Mouse (Mus musculus) lung, postnatal 14 days (tissue): Measurements from ENCODE around the gene Krt26.

Experiments
- DNase-seq: peaks from one replicate; pipeline ENCODE4 v3.0.0; 2021

Krt26 gene

GRCm38 (mm10) chr11:99337866-99338265 lies at the start of gene Krt26:
Gene Krt26 (minus strand): TSS chr11:99337966.
- DNase-seq, result no peak

DNA sequence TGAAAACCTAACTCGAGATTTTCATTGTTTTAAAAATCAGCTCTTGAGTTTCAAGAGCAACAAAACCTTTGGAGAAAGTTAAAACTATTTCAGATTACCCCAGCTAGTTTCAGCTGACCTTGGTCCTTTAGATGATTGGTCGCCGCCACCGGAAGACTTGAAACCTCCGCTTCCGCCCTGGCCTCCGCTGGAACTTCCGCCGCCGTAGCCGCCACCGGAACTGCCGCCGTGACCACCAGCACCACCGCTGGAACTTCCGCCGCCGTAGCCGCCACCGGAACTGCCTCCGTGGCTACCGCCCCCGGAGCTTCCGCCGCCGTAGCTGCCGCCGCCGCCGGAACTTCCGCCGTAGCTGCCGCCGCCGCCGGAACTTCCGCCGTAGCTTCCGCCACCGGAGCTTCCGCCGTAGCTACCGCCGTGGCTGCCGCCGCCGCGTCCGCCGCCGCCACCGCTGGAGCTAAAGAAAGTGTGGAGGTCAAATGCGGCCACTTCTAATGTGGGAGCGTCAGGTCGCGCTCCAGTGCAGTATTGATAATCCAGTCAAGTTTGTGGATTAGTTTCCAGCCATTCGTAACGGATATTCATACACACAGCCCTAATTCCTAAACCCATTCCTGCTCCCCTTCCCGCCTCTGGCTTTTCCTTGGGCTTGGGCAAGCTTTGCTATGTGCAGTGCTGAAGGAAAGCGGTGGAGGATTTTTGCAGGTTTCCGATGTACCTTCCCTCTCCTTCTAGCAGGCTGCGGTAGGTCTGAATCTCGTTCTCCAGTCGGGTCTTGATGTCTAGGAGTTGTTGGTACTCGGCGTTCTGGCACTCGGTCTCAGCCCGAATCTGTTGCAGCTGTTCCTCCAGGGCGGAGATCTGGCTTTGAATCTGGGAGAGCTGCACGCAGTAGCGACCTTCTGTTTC lies 48.3 kb upstream of the Krt26 start:
- peak; percentile 90 for DNase-seq

DNA sequence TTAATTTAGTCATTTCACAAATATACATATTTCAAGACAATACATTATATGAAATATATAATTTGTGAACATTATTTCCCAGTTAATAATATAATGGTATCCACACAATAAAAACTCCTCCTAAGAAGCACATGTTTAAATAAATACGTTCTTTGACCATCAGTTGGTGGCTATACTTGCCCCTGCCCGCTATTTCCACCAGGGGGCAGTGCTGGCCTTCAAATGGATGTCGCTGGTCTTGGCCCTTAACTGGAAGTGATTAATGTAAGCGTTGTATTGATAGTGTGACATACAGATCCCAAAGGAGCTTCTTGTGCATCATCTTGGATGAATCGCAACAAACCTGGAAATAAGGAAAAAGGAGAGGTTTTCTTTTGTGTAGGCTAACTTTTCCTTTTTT lies 41.8 kb upstream of the Krt26 start:
- DNase-seq, result peak; percentile 80

GRCm38 (mm10) chr11:99374803-99375202 lies 37.0 kb upstream of the Krt26 start, which contains the start of gene Krt28:
Gene Krt28 (minus strand): TSS chr11:99374903.
- DNase-seq, result no peak

DNA sequence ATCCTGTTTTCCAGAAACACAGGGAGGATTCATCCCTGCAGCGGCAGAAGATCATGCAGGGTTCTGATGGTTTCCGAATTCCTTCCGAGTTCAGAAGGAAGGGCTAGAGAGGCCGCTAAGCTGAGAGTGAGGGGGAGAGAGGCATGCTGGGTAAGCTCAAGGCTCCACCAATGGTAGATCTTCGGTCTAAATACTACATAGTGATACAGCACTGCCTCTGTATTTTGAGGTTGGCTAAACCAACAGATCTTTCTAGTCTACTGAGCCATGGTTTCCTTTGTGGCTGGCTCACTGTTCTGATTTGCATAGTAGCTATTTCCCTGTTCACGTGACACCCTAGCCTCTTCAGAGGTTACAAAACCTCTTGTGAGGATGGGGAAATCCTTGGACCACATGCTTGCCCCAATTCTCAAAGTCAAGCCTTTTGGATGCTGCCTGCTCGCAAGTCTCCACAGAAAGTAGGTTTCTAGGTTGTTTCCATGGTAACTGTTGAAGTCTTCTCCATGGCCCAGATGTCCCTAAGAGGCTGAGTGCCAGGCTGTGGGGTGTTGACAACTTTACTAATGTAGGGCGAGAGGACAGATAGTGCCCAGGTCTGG lies 32.2 kb upstream of the Krt26 start:
- no peak for DNase-seq

- DNase-seq, result peak; percentile 7
Observed at GRCm38 (mm10) chr11:99369229-99369628, 31.5 kb upstream of the Krt26 start.

GRCm38 (mm10) chr11:99366791-99367190 lies 29.0 kb upstream of the Krt26 start:
- peak; percentile 22 for DNase-seq

- peak; percentile 25 for DNase-seq
Observed at GRCm38 (mm10) chr11:99364412-99364811, 26.6 kb upstream of the Krt26 start.

GRCm38 (mm10) chr11:99361423-99361822 lies 23.7 kb upstream of the Krt26 start:
- DNase-seq, result no peak

DNA sequence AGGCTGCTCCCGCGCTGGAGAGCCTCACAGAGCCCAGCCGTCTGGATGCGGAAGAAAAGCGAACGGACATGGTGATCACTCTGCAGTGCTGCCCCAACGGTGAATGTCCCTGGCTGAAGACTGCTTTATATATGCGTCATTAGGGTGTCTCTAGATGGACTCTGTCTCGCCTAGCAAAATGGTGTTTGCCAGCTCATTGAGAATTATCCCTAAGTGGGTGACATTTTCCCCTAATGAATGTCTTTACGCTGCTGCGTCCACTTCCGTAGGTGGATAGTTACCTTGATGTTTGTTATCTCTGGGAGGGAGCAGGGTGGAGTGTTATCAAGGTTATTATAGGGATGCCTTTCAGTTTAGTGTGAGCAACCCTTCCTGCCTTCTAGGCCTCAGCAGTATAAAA lies 13.2 kb upstream of the Krt26 start, which contains the start of gene Krt27:
Gene Krt27 (minus strand): TSS at position 101 of the 400 bp plus-strand sequence.
- no peak for DNase-seq

- no peak for DNase-seq
Observed at GRCm38 (mm10) chr11:99339299-99339847, 1.6 kb upstream of the Krt26 start.

DNA sequence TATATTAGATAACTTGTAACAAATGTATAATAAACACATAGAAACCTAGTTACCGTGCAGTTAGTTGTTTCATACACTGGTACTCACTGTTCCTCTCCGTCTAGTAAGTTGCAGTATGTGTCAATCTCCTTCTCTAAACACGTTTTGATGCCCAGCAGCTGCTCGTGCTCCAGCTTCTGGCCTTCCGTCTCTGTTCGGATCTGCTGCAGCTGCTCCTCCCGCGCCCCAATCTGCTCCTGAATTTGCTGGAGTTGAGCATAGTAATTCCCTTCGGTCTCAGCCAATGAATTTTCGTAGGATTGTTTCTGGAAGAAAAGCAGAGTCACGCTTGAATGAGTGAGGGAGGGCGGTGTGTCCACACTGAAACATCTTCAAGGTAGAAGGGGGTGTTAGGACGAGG lies 4.3 kb downstream of the Krt26 start:
- peak; percentile 3 for DNase-seq

DNA sequence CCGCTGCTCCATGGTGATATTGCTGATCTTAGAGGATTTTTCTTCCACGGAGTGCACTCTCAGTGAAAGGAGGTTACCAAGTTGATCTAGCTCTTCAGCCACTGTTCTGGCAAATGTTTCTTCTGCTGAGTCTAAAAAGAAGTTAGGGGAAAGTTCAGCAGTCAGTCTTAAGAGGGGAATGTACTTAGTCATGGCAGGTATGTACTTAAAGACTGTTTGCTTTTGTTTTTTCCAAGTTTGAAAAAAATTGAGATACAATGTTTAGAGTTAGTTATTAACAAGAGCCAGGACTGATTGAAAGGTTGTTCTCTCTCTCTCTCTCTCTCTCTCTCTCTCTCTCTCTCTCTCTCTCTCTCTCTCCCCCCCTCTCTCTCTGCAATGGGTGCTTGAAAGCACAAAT lies 8.1 kb downstream of the Krt26 start:
- no peak for DNase-seq

- DNase-seq, result no peak
Observed at GRCm38 (mm10) chr11:99322851-99323250, 14.9 kb downstream of the Krt26 start, which contains the start of gene Krt25. Gene Krt25 (minus strand): TSS chr11:99322951.

DNA sequence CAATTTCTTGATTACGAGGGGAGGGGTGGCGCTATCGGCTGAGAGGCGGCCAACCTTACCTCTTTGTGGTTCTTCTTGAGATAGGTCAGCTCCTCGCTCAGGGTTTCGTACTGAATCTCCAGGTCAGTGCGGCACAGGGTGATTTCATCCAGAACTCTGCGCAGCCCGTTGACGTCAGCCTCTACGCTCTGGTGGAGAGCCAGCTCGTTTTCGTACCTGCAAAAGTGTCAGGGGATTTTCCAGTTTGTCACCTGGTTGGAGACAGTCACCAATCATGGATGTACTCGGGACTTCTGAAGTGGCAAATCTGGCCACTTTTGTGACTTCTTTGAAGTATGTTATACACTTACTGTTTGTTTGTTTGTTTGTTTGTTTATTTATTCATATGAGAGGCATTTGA lies 16.7 kb downstream of the Krt26 start:
- DNase-seq, result no peak

DNA sequence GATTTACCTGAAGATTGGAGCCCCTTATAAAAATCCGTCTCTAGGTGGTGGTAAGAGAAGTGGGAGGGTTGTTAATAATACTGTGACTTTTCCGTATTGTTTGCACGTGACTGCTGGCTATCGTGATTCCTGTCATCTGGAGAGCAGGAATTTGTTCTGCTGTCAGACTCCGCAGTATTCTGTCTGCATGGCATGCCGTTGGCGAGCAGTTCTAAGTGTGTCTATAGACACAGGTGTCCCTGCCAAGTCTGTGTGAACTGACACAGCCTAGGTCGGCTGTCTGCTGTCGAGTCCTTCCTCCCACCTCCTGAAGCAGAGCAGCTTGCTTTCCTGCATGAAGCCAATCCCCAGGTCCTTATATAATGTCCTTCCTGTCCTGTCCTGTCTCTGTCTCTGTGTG lies 18.6 kb downstream of the Krt26 start:
- no peak for DNase-seq

GRCm38 (mm10) chr11:99316543-99316942 lies 21.2 kb downstream of the Krt26 start:
- no peak for DNase-seq

GRCm38 (mm10) chr11:99314594-99314993 lies 23.2 kb downstream of the Krt26 start:
- DNase-seq, result no peak

DNA sequence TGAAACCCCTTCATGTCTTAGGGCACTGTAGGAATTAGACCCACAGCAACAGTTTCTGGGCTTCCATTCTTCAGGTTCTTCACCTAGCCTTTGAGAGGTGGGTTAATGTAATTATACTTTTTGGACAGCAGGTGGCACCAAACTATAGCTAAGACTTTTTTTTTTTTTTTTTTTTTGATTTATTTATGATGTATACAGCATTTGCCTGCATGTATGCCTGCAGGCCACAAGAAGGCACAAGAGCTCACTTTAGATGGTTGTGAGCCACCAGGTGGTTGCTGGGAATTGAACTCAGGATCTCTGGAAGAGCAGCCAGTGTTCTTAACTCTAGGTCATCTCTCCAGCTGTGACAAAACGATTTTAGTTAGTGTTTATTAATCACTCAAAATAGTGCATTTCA lies 26.9 kb downstream of the Krt26 start:
- DNase-seq, result no peak

- peak; percentile 64 for DNase-seq
Observed at GRCm38 (mm10) chr11:99307579-99307978, 30.2 kb downstream of the Krt26 start.

- DNase-seq, result no peak
Observed at GRCm38 (mm10) chr11:99295039-99295438, 42.7 kb downstream of the Krt26 start.

- peak; percentile 44 for DNase-seq
Observed at GRCm38 (mm10) chr11:99292846-99293245, 44.9 kb downstream of the Krt26 start.

DNA sequence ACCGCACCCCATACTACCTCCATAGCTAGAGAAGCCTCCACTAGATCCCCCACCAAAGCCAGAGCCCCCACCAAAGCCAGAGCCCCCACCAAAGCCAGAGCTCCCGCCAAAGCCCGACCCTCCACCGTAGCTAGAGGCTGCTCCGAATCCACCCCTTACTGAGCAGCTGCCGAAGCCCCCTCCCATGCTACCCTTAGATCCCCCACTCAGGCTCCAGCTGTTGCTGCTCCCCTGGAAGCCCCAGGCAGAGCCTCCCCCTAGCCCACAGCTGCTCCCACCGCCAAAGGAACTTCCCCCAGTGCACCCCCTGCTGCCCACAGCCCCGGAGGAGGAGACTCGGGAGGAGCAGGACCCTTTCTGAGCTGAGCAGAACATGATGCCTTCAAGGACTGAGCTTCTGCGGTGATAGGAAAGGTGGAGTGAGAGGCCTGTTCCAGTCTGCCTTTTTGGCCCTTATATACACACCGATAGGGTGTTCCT lies 52.9 kb downstream of the Krt26 start, which contains the start of gene Krt24:
Gene Krt24 (minus strand): TSS at position 430 of the 480 bp plus-strand sequence.
- DNase-seq, result no peak
